Mouse (Mus musculus): ENCODE data around the gene Pigk. TPM values are rescaled to one million over a fixed set of nuclear protein-coding genes. Genes with fewer than 3 reads are reported as not detected.

Pigk gene
- polyA plus RNA-seq, 1 experiment = 38.6 TPM

DNA sequence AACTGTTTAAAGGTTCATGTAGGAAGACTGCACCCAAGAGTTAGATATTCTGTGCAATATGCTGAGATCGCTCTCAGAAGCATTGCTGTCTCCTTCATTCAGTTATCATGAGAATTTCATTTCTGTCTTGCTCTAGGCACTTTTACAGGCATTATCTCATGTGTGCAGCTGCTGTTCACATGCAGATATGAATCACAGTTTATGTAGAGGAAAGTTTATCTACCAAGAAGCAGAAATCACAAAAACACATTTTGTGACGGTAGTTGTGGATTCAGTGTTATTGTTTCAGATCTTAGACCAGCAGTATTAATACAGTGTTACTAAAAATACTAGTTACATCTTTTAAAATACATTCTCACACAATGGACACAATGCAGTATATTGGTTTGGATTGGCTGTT is 36.0 kb downstream of the Pigk start:
- TF ChIP-seq POLR2A (IDR thresholded peaks at IDR 0.05; ENCODE audit: borderline replicate concordance, low read depth, low read length) (no peak), CTCF (IDR thresholded peaks at IDR 0.05; ENCODE audit: low read depth, low read length) (no peak)
- no peak overlapping the region for H3K4me3 ChIP-seq (ENCODE audit: insufficient read depth, low read length)
- no peaks in the 10 kb centered on the region for H3K4me1 ChIP-seq (ENCODE audit: control insufficient read depth, insufficient read depth, low read length)
- H3K27ac ChIP-seq (ENCODE audit: insufficient read depth, low read depth, low read length) = no peak overlapping the region

DNA sequence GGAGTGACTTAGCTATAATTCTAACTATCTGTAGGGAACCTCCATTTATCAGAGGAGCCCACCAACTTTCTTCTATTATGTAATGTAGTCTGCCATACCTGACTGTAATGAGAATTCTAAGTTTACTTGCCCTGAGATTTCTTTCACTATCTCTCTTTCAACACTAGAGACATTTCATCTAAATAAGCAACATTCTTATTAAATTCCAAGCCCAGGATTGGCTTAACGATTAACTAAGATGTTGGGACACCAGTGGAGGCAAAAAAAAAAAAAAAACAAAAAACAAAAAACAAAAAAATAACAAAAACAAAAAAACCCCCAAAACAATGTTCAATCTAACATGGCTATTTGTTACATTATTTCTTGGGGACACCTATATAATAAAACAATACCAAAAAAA is 39.0 kb downstream of the Pigk start:
- no peak overlapping the region for H3K27ac ChIP-seq (ENCODE audit: insufficient read depth, low read depth, low read length)
- H3K4me1 ChIP-seq (ENCODE audit: control insufficient read depth, insufficient read depth, low read length) = no peaks in the 10 kb centered on the region
- no peak for TF ChIP-seq CTCF (IDR thresholded peaks at IDR 0.05; ENCODE audit: low read depth, low read length)
- TF ChIP-seq POLR2A (IDR thresholded peaks at IDR 0.05; ENCODE audit: borderline replicate concordance, low read depth, low read length) = no peak
- no peak overlapping the region for H3K4me3 ChIP-seq (ENCODE audit: insufficient read depth, low read length)

DNA sequence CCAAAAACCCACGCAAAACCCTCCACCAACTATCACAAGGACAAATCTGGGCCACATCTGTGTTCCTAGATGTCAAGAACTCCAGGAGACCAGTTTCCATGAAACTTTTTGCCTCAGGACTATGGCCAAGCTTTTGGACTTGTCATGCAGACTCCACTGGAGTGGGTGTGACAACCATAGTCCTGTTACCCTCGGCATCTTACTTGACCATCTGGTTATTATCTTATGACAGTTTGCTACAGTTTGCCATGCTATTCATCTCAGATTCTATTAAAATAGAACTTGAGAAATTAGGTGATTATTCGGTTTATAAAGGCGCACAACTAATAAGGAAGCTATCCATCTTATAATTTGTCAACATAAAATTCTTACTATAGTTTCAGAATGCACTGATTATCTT is 39.4 kb downstream of the Pigk start:
- H3K4me3 ChIP-seq (ENCODE audit: insufficient read depth, low read length) = no peak overlapping the region
- no peaks in the 10 kb centered on the region for H3K4me1 ChIP-seq (ENCODE audit: control insufficient read depth, insufficient read depth, low read length)
- TF ChIP-seq CTCF (IDR thresholded peaks at IDR 0.05; ENCODE audit: low read depth, low read length) = no peak
- no peak for TF ChIP-seq POLR2A (IDR thresholded peaks at IDR 0.05; ENCODE audit: borderline replicate concordance, low read depth, low read length)
- no peak overlapping the region for H3K27ac ChIP-seq (ENCODE audit: insufficient read depth, low read depth, low read length)

DNA sequence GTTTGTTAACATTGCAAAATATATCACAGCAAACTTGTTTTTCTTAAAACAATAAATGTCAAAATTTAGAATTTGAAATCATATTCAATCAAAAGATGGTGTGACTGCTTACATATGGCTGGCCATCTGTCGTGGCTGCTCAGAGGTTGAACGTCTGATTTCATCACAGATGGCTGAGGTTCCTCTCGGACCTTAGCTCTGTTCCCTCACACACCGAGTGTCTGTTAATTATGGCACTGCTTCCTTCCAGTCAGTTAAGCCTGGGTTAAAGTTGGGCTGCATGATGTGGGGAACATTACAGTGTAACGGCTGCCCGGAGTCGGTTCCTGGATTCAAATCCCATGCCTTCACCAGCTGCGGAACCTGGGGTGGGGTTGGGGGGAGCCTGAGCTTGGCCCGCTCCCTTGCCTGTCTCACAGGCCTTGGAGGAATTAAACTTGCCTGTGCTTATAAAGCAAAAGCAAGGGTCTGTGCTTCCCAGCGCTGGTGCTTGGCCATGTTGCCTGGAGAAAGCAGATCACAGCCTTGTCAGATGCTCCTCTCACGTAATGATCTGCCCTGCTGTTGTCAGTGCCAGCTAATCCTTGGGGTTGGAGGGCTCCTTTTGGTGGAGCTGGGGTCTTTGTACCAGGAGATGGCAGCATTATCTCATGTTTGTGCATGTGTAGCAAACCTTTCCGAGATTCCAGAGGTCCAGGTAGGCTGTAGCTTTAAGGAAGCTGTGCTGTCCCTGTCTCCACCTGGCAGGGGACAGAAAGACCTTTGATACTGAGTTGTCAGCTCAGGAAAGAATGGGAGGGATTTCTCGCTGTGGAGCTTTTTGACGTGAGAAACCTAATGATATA is 40.2 kb downstream of the Pigk start:
- Histone ChIP-seq H3K4me1 (ENCODE audit: control insufficient read depth, insufficient read depth, low read length) (no peaks in the 10 kb centered on the region), H3K4me3 (ENCODE audit: insufficient read depth, low read length) (no peak overlapping the region), H3K27ac (ENCODE audit: insufficient read depth, low read depth, low read length) (no peak overlapping the region)
- TF ChIP-seq POLR2A (IDR thresholded peaks at IDR 0.05; ENCODE audit: borderline replicate concordance, low read depth, low read length) (no peak), CTCF (IDR thresholded peaks at IDR 0.05; ENCODE audit: low read depth, low read length) (no peak)

DNA sequence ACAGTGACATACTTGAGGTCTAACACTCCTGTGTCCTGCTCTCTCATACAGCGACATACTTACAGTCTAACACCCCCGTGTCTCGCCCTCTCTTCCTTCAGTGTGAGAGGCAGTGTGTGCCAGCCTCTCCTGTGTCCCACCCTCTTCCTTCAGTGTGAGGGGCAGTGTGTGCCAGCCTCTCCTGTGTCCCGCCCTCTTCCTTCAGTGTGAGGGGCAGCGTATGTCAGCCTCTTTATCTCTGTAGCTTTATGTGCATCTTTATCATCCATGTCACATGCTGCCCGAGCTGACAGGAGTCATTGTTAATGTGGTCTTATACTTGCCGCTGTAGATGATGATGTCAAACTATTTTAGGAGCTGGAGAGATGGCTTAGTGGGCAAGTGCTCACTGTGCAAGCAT is 41.6 kb downstream of the Pigk start:
- Histone ChIP-seq H3K4me3 (ENCODE audit: insufficient read depth, low read length) (no peak overlapping the region), H3K27ac (ENCODE audit: insufficient read depth, low read depth, low read length) (no peak overlapping the region), H3K4me1 (ENCODE audit: control insufficient read depth, insufficient read depth, low read length) (no peaks in the 10 kb centered on the region)
- TF ChIP-seq POLR2A (IDR thresholded peaks at IDR 0.05; ENCODE audit: borderline replicate concordance, low read depth, low read length) (no peak), CTCF (IDR thresholded peaks at IDR 0.05; ENCODE audit: low read depth, low read length) (no peak)

DNA sequence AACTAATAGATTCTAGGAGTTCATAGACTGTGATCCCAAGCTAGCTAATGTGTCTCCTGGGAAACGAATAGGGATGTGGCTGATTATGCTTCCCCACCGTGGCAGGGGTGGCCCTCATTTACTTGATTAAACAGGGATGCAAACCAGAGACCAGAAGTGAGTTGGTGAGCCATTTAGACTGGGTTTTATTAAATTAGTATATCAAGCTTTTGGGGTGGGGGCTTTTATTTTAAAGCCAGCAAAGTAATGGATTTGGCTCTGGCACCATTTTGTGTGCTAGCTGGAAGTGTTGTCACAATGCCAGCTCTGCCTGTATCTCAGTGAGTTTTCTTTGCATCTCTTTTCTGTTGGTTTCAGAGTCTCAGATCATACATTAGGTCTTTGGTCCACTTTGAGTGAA is 43.0 kb downstream of the Pigk start:
- no peak for TF ChIP-seq POLR2A (IDR thresholded peaks at IDR 0.05; ENCODE audit: borderline replicate concordance, low read depth, low read length)
- no peak for TF ChIP-seq CTCF (IDR thresholded peaks at IDR 0.05; ENCODE audit: low read depth, low read length)
- Histone ChIP-seq H3K27ac (ENCODE audit: insufficient read depth, low read depth, low read length) (no peak overlapping the region), H3K4me3 (ENCODE audit: insufficient read depth, low read length) (no peak overlapping the region), H3K4me1 (ENCODE audit: control insufficient read depth, insufficient read depth, low read length) (no peaks in the 10 kb centered on the region)

DNA sequence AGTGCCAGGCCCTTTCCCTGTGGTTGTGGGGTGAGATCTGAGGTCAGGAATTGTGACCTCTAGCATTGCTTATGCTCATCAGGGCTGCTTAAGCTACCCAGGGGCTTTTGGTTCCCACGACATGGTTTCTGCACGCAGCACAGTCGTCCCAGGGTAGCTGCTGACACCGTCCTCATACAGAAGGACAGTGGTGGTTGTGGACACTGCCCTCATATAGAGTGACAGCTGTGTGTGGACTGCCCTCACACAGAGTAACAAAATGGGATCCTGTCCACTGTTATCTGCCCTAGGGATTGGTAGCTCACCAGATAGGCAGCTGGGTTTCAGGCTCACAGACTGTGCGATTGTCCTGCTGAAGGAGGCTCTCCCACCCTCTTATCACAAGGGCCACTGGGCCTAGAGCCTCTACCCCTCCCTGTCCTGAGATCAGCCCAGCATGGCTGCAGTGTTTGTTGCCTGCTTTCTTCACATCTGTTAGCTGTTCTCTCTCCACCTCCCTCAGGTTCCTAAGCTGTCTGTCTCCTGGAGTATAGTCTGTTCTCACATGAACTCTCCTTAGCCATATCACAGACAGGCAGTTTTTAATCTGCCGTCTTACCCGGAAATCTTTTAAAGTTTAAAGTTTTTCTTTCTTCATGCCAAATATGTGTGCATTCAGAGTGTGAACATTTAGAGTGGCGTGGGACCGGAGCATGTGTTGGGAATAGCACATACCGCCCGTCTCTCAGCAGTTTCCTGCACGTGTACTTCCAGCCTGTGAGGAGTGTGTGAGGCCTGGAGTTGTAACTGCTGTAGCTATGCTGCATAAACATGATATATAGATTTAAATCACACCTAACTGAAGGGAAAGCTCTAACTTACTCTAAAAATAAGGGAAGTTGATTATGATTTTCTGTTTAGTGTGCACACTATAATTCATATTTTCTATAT is 43.8 kb downstream of the Pigk start:
- Histone ChIP-seq H3K4me1 (ENCODE audit: control insufficient read depth, insufficient read depth, low read length) (no peaks in the 10 kb centered on the region), H3K4me3 (ENCODE audit: insufficient read depth, low read length) (no peak overlapping the region), H3K27ac (ENCODE audit: insufficient read depth, low read depth, low read length) (no peak overlapping the region)
- no peak for TF ChIP-seq CTCF (IDR thresholded peaks at IDR 0.05; ENCODE audit: low read depth, low read length)
- no peak for TF ChIP-seq POLR2A (IDR thresholded peaks at IDR 0.05; ENCODE audit: borderline replicate concordance, low read depth, low read length)

DNA sequence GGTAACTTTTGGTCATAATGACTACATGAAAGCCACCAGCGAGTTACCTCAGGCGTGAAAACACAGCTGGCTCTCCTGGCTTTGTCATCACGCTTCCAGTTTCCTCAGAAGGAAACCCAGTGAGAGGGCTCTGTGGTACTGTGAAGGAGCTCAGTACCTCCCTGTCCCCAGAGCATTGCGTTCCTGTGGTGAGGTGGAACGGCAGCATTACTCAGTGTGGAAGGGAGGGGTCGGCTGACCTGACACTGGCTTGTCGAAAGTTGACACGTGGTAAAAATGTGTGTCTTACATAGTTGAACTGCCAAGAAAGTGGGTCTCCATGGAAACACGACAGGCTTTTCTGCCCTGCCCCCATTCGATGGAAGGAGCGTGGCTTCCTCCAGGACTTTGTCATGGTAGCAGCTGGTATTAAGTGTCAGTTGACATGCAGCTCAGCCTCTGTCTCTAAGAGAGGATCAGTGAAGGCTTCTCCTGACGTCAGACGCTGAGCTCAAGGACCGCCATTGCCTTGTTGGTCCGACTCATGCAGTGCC is 44.7 kb downstream of the Pigk start:
- Histone ChIP-seq H3K4me1 (ENCODE audit: control insufficient read depth, insufficient read depth, low read length) (no peaks in the 10 kb centered on the region), H3K27ac (ENCODE audit: insufficient read depth, low read depth, low read length) (no peak overlapping the region), H3K4me3 (ENCODE audit: insufficient read depth, low read length) (no peak overlapping the region)
- TF ChIP-seq CTCF (IDR thresholded peaks at IDR 0.05; ENCODE audit: low read depth, low read length) (no peak), POLR2A (IDR thresholded peaks at IDR 0.05; ENCODE audit: borderline replicate concordance, low read depth, low read length) (no peak)

DNA sequence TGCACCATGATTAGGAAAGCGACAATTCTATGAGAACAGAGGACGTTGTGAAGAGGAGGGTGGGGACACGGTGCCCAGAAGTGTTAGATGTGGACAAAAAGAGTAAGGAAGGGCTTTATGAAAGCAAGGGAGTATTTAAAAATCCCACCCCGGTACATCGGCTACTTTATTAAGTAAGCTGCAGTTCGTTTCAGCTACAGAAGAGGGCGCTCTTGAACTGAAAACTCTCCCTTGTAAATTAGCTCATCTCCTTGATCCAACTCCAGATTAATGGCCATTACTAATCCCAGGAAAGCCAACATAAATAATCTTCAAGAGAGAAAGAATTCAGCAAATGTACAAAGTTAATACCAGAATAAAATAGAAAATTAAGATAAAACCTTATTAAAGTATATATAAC is 47.2 kb downstream of the Pigk start:
- TF ChIP-seq POLR2A (IDR thresholded peaks at IDR 0.05; ENCODE audit: borderline replicate concordance, low read depth, low read length) (no peak), CTCF (IDR thresholded peaks at IDR 0.05; ENCODE audit: low read depth, low read length) (no peak)
- Histone ChIP-seq H3K4me3 (ENCODE audit: insufficient read depth, low read length) (no peak overlapping the region), H3K27ac (ENCODE audit: insufficient read depth, low read depth, low read length) (no peak overlapping the region), H3K4me1 (ENCODE audit: control insufficient read depth, insufficient read depth, low read length) (no peaks in the 10 kb centered on the region)

Measured in bone marrow macrophage, adult 2 months (primary cell).